In the genomic region with DNA sequence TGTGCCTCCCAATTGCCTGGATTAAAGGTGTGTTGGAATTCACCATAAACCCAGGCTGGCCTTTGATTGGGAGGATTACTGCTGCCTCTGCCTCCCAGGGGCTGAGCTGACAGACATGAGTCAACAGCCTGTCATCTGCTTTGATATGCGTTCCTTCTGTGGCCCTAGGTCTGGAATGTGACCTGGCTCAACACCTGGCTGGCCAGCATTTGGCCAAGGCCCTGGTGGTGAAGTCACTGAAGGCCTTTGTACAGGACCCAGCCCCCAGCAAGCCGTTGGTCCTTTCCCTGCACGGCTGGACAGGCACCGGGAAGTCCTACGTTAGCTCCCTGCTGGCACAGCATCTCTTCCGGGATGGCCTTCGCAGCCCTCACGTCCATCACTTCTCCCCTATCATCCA, we compare ENCODE assay signal across 12 mouse cellular contexts. TPM values are rescaled to one million over a fixed set of nuclear protein-coding genes. Genes with fewer than 3 reads are reported as not detected.
DNase-seq lines count a peak whose midpoint lies in the region; ATAC-seq and TF ChIP-seq lines count a peak whose summit lies in the region.
"Had no signal": no experiment of that assay in that cellular context is flagged by ENCODE, and none has a peak within 500 bp of the region (broad histone marks: within the 10 kb centered on the region; RNA-seq: fewer than 3 reads in every experiment).

No protein-coding gene starts in this region.

- peak overlapping the region; percentile 23; the same call in 1 of the 2 replicates for H3K9ac ChIP-seq in hindbrain, embryonic 11.5 days (ENCODE audit: low read depth, low read length)
- H3K9ac ChIP-seq in hindbrain, postnatal 0 days (replicated peaks; ENCODE audit: low read length): no peak overlapping the region
- H3K9ac ChIP-seq in midbrain, embryonic 14.5 days (replicated peaks; ENCODE audit: low read length): no peak overlapping the region
- H3K9ac ChIP-seq in hindbrain, embryonic 15.5 days: peak overlapping the region; percentile 11; the same call in 1 of the 2 replicates
- H3K9ac ChIP-seq in neural tube, embryonic 15.5 days (replicated peaks): no peak overlapping the region
- H3K9ac ChIP-seq in heart, adult 2 months (ENCODE audit: low read depth, low read length): no peak overlapping the region

- H3K4me1 ChIP-seq in hindbrain, embryonic 11.5 days (replicated peaks; ENCODE audit: control insufficient read depth, insufficient read depth, low read length): no peaks in the 10 kb centered on the region
- no peaks in the 10 kb centered on the region for H3K4me1 ChIP-seq in hindbrain, postnatal 0 days (ENCODE audit: insufficient read depth, low read length)
- peaks cover 22% of the 10 kb centered on the region for H3K4me1 ChIP-seq in midbrain, embryonic 10.5 days
- H3K4me1 ChIP-seq in midbrain, embryonic 14.5 days (ENCODE audit: control insufficient read depth, insufficient read depth, low read length): peaks cover 12% of the 10 kb centered on the region
- H3K4me1 ChIP-seq in hindbrain, embryonic 15.5 days (replicated peaks): peaks cover 23% of the 10 kb centered on the region
- H3K4me1 ChIP-seq in neural tube, embryonic 15.5 days: peaks cover 19% of the 10 kb centered on the region
- peaks cover 1% of the 10 kb centered on the region; the same call in 1 of the 2 replicates for H3K4me1 ChIP-seq in heart, adult 2 months (ENCODE audit: control insufficient read depth, insufficient read depth, low read length)

- H3K9me3 ChIP-seq in hindbrain, embryonic 11.5 days (ENCODE audit: control insufficient read depth, low read length): no peaks in the 10 kb centered on the region
- H3K9me3 ChIP-seq in hindbrain, postnatal 0 days (ENCODE audit: low read length): no peaks in the 10 kb centered on the region
- H3K9me3 ChIP-seq in midbrain, embryonic 10.5 days (replicated peaks): no peaks in the 10 kb centered on the region
- no peaks in the 10 kb centered on the region for H3K9me3 ChIP-seq in midbrain, embryonic 14.5 days (ENCODE audit: control insufficient read depth, low read length)
- H3K9me3 ChIP-seq in hindbrain, embryonic 15.5 days: no peaks in the 10 kb centered on the region
- no peaks in the 10 kb centered on the region for H3K9me3 ChIP-seq in neural tube, embryonic 15.5 days (replicated peaks)

- intact Hi-C loops in heart, adult 2 months (cut with DNase I): loop anchor here (5.0 kb wide), 1 partner anchor 186 kb away; a partner anchor contains a TSS

- no peak overlapping the region for H3K4me3 ChIP-seq in hindbrain, embryonic 11.5 days (ENCODE audit: low read depth, low read length)
- H3K4me3 ChIP-seq in hindbrain, postnatal 0 days (ENCODE audit: low read length): no peak overlapping the region
- H3K4me3 ChIP-seq in midbrain, embryonic 10.5 days: peak overlapping the region; percentile 4; the same call in 1 of the 2 replicates
- H3K4me3 ChIP-seq in midbrain, embryonic 14.5 days (replicated peaks; ENCODE audit: low read depth, low read length): no peak overlapping the region
- no peak overlapping the region for H3K4me3 ChIP-seq in hindbrain, embryonic 15.5 days
- H3K4me3 ChIP-seq in neural tube, embryonic 15.5 days (replicated peaks): 0 out of 2 replicates have a peak overlapping the region, but pooled peaks have one; percentile 74
- no peak overlapping the region for H3K4me3 ChIP-seq in heart, adult 2 months

- no peaks in the 10 kb centered on the region; the same call in 1 of the 2 replicates for H3K36me3 ChIP-seq in hindbrain, embryonic 11.5 days (ENCODE audit: control insufficient read depth, insufficient read depth, low read length)
- H3K36me3 ChIP-seq in hindbrain, postnatal 0 days (ENCODE audit: insufficient read depth, low read length): peaks cover 41% of the 10 kb centered on the region
- H3K36me3 ChIP-seq in midbrain, embryonic 10.5 days: peaks cover 53% of the 10 kb centered on the region
- H3K36me3 ChIP-seq in midbrain, embryonic 14.5 days (ENCODE audit: control insufficient read depth, insufficient read depth, low read length): peaks cover 54% of the 10 kb centered on the region
- H3K36me3 ChIP-seq in hindbrain, embryonic 15.5 days: peaks cover 34% of the 10 kb centered on the region
- peaks cover 45% of the 10 kb centered on the region for H3K36me3 ChIP-seq in neural tube, embryonic 15.5 days
- no peaks in the 10 kb centered on the region for H3K36me3 ChIP-seq in heart, adult 2 months (ENCODE audit: control insufficient read depth, insufficient read depth, low read length)

- ATAC-seq in hindbrain, embryonic 11.5 days (ENCODE audit: low FRiP score): no peak
- ATAC-seq in hindbrain, postnatal 0 days: no peak
- no peak for ATAC-seq in midbrain, embryonic 14.5 days (ENCODE audit: low FRiP score, low TSS enrichment)
- ATAC-seq in hindbrain, embryonic 15.5 days (ENCODE audit: low FRiP score, low read depth): no peak
- no peak for ATAC-seq in neural tube, embryonic 15.5 days (ENCODE audit: low FRiP score)

- TF ChIP-seq POLR2A in heart, adult 2 months (IDR thresholded peaks at IDR 0.05; ENCODE audit: insufficient read depth, low read depth, low read length): no peak

- no peak for DNase-seq in hindbrain, embryonic 11.5 days (ENCODE audit: low spot score)
- no peak for DNase-seq in hindbrain, postnatal 0 days (ENCODE audit: low spot score)
- no peak for DNase-seq in midbrain, embryonic 10.5 days (ENCODE audit: low spot score)
- no peak for DNase-seq in midbrain, embryonic 14.5 days
- DNase-seq in lung, postnatal 14 days: no peak
- DNase-seq in heart, adult 2 months: no peak
- DNase-seq: adrenal gland, postnatal 14 days; lung, adult 18-20 months; spleen, adult 18-20 months had no signal

- no peak for TF ChIP-seq EP300 in heart, adult 2 months (IDR thresholded peaks at IDR 0.05; ENCODE audit: insufficient read depth, low read depth, low read length)

- no peak overlapping the region for H3K4me2 ChIP-seq in hindbrain, embryonic 11.5 days (replicated peaks; ENCODE audit: low read depth, low read length)
- no peak overlapping the region; the same call in 1 of the 2 replicates for H3K4me2 ChIP-seq in hindbrain, postnatal 0 days (ENCODE audit: low read depth, low read length)
- no peak overlapping the region for H3K4me2 ChIP-seq in midbrain, embryonic 14.5 days (ENCODE audit: low read length)
- H3K4me2 ChIP-seq in hindbrain, embryonic 15.5 days: peak overlapping the region; percentile 22; the same call in 1 of the 2 replicates
- H3K4me2 ChIP-seq in neural tube, embryonic 15.5 days: peak overlapping the region; percentile 58; the same call in 1 of the 2 replicates

- no peaks in the 10 kb centered on the region for H3K79me2 ChIP-seq in heart, adult 2 months (replicated peaks; ENCODE audit: control insufficient read depth, insufficient read depth, low read length)

- H3K27ac ChIP-seq in hindbrain, embryonic 11.5 days (ENCODE audit: low read depth, low read length): no peak overlapping the region
- no peak overlapping the region for H3K27ac ChIP-seq in hindbrain, postnatal 0 days
- no peak overlapping the region for H3K27ac ChIP-seq in midbrain, embryonic 10.5 days (replicated peaks)
- H3K27ac ChIP-seq in midbrain, embryonic 14.5 days (replicated peaks; ENCODE audit: low read depth, low read length): no peak overlapping the region
- no peak overlapping the region for H3K27ac ChIP-seq in hindbrain, embryonic 15.5 days (replicated peaks)
- H3K27ac ChIP-seq in neural tube, embryonic 15.5 days (replicated peaks): no peak overlapping the region; the same call in 1 of the 2 replicates
- H3K27ac ChIP-seq in heart, adult 2 months: no peak overlapping the region

- WGBS in hindbrain, embryonic 11.5 days: 69% methylated on average over 8 of the region's 8 CpGs
- WGBS in hindbrain, postnatal 0 days: 72% methylated on average over 8 of the region's 8 CpGs
- WGBS in midbrain, embryonic 10.5 days: 83% methylated on average over 8 of the region's 8 CpGs
- 76% methylated on average over 8 of the region's 8 CpGs for WGBS in midbrain, embryonic 14.5 days
- 68% methylated on average over 8 of the region's 8 CpGs for WGBS in hindbrain, embryonic 15.5 days
- 82% methylated on average over 8 of the region's 8 CpGs for whole genome bisulfite sequencing in neural tube, embryonic 15.5 days
- 78% methylated on average over 8 of the region's 8 CpGs for WGBS in heart, adult 2 months

- no peak for TF ChIP-seq CTCF in hindbrain, postnatal 0 days (IDR thresholded peaks at IDR 0.05; ENCODE audit: low read depth)
- no peak for TF ChIP-seq CTCF in heart, adult 2 months (IDR thresholded peaks at IDR 0.05)

- no peaks in the 10 kb centered on the region for H3K27me3 ChIP-seq in hindbrain, embryonic 11.5 days (ENCODE audit: control insufficient read depth, insufficient read depth, low read length)
- no peaks in the 10 kb centered on the region for H3K27me3 ChIP-seq in hindbrain, postnatal 0 days (ENCODE audit: insufficient read depth, low read length)
- peaks cover 23% of the 10 kb centered on the region for H3K27me3 ChIP-seq in midbrain, embryonic 10.5 days (ENCODE audit: low read depth, poor library complexity, severe bottlenecking)
- no peaks in the 10 kb centered on the region for H3K27me3 ChIP-seq in midbrain, embryonic 14.5 days (ENCODE audit: control insufficient read depth, insufficient read depth, low read length)
- no peaks in the 10 kb centered on the region for H3K27me3 ChIP-seq in hindbrain, embryonic 15.5 days
- H3K27me3 ChIP-seq in neural tube, embryonic 15.5 days (replicated peaks): no peaks in the 10 kb centered on the region
- no peaks in the 10 kb centered on the region for H3K27me3 ChIP-seq in heart, adult 2 months (ENCODE audit: control insufficient read depth, insufficient read depth, low read length)

RNA-seq across cellular contexts. Expression of a gene that starts 1.5 kb away (rescaled TPM):
- polyA plus RNA-seq in hindbrain, embryonic 11.5 days (2014; fragmentation: Nextera tagmentation; extraction: Ambion mirVana): 53.1 and 53.5 TPM in 2 replicates
- total RNA-seq in hindbrain, postnatal 0 days (2014; rRNA removed): 75.1 and 81.1 TPM in 2 replicates
- polyA plus RNA-seq in hindbrain, postnatal 0 days (2015; fragmentation: Nextera tagmentation; extraction: Ambion mirVana): 48.2 and 49.1 TPM in 2 replicates
- 59.2 and 59.8 TPM in 2 replicates for polyA plus RNA-seq in midbrain, embryonic 10.5 days (2016; fragmentation: Nextera tagmentation; extraction: Ambion mirVana)
- polyA plus RNA-seq in midbrain, embryonic 14.5 days (2014; fragmentation: Nextera tagmentation; extraction: Ambion mirVana): 50.5 and 51.1 TPM in 2 replicates
- 50.3 and 53.3 TPM in 2 replicates for polyA plus RNA-seq in hindbrain, embryonic 15.5 days (2015; fragmentation: Nextera tagmentation; extraction: Ambion mirVana)
- polyA plus RNA-seq in neural tube, embryonic 15.5 days (2015; fragmentation: Nextera tagmentation; extraction: Ambion mirVana): 54.4 and 60.6 TPM in 2 replicates
- total RNA-seq in heart, adult 2 months (2021): 1 to 10 TPM; 8.2 to 9.4 TPM
- polyA plus RNA-seq in heart, adult 2 months (2012; rRNA removed): 19.4 and 22.2 TPM in 2 replicates

RNA-seq across cellular contexts. Expression of a gene that starts 16.9 kb away (rescaled TPM):
- polyA plus RNA-seq in hindbrain, embryonic 11.5 days (2014; fragmentation: Nextera tagmentation; extraction: Ambion mirVana): 0.22 and 0.34 TPM in 2 replicates
- 0.78 and 1.6 TPM in 2 replicates for total RNA-seq in hindbrain, postnatal 0 days (2014; rRNA removed)
- polyA plus RNA-seq in hindbrain, postnatal 0 days (2015; fragmentation: Nextera tagmentation; extraction: Ambion mirVana): 0.58 and 0.76 TPM in 2 replicates
- polyA plus RNA-seq in midbrain, embryonic 10.5 days (2016; fragmentation: Nextera tagmentation; extraction: Ambion mirVana): 0.31 TPM in 2 replicates
- polyA plus RNA-seq in midbrain, embryonic 14.5 days (2014; fragmentation: Nextera tagmentation; extraction: Ambion mirVana): 0.41 and 0.80 TPM in 2 replicates
- 0.59 and 0.62 TPM in 2 replicates for polyA plus RNA-seq in hindbrain, embryonic 15.5 days (2015; fragmentation: Nextera tagmentation; extraction: Ambion mirVana)
- polyA plus RNA-seq in neural tube, embryonic 15.5 days (2015; fragmentation: Nextera tagmentation; extraction: Ambion mirVana): 0.50 and 0.70 TPM in 2 replicates
- total RNA-seq in heart, adult 2 months (2021): under 1 TPM; 0.10 to 0.11 TPM
- 0.61 and 0.98 TPM in 2 replicates for polyA plus RNA-seq in heart, adult 2 months (2012; rRNA removed)
- total RNA-seq: adrenal gland, postnatal 14 days had no signal

RNA-seq across cellular contexts. Expression of a gene that starts 17.1 kb away (rescaled TPM):
- polyA plus RNA-seq in hindbrain, embryonic 11.5 days (2014; fragmentation: Nextera tagmentation; extraction: Ambion mirVana): 4.2 and 4.3 TPM in 2 replicates
- total RNA-seq in hindbrain, postnatal 0 days (2014; rRNA removed): 0.75 and 2.9 TPM in 2 replicates
- 4.0 and 4.4 TPM in 2 replicates for polyA plus RNA-seq in hindbrain, postnatal 0 days (2015; fragmentation: Nextera tagmentation; extraction: Ambion mirVana)
- 5.2 TPM in 2 replicates for polyA plus RNA-seq in midbrain, embryonic 10.5 days (2016; fragmentation: Nextera tagmentation; extraction: Ambion mirVana)
- 3.5 TPM in 2 replicates for polyA plus RNA-seq in midbrain, embryonic 14.5 days (2014; fragmentation: Nextera tagmentation; extraction: Ambion mirVana)
- 4.3 and 5.0 TPM in 2 replicates for polyA plus RNA-seq in hindbrain, embryonic 15.5 days (2015; fragmentation: Nextera tagmentation; extraction: Ambion mirVana)
- polyA plus RNA-seq in neural tube, embryonic 15.5 days (2015; fragmentation: Nextera tagmentation; extraction: Ambion mirVana): 6.1 and 7.5 TPM in 2 replicates
- total RNA-seq in heart, adult 2 months (2021): 1 to 10 TPM; 2.4 to 4.2 TPM
- polyA plus RNA-seq in heart, adult 2 months (2012; rRNA removed): 2.2 and 3.3 TPM in 2 replicates

RNA-seq across cellular contexts. Expression of a gene that starts 17.7 kb away (rescaled TPM):
- polyA plus RNA-seq in hindbrain, embryonic 11.5 days (2014; fragmentation: Nextera tagmentation; extraction: Ambion mirVana): 2.3 and 3.0 TPM in 2 replicates
- 1.7 and 3.2 TPM in 2 replicates for total RNA-seq in hindbrain, postnatal 0 days (2014; rRNA removed)
- polyA plus RNA-seq in hindbrain, postnatal 0 days (2015; fragmentation: Nextera tagmentation; extraction: Ambion mirVana): 3.6 and 5.1 TPM in 2 replicates
- 0.94 and 2.1 TPM in 2 replicates for polyA plus RNA-seq in midbrain, embryonic 10.5 days (2016; fragmentation: Nextera tagmentation; extraction: Ambion mirVana)
- polyA plus RNA-seq in midbrain, embryonic 14.5 days (2014; fragmentation: Nextera tagmentation; extraction: Ambion mirVana): 3.2 and 4.6 TPM in 2 replicates
- polyA plus RNA-seq in hindbrain, embryonic 15.5 days (2015; fragmentation: Nextera tagmentation; extraction: Ambion mirVana): 3.4 and 3.5 TPM in 2 replicates
- 2.9 and 3.6 TPM in 2 replicates for polyA plus RNA-seq in neural tube, embryonic 15.5 days (2015; fragmentation: Nextera tagmentation; extraction: Ambion mirVana)
- total RNA-seq in heart, adult 2 months (2021): not detected
- polyA plus RNA-seq in heart, adult 2 months (2012; rRNA removed): not detected in 2 replicates
- total RNA-seq: adrenal gland, postnatal 14 days; granulocyte monocyte progenitor cell, adult 5-6 weeks had no signal

RNA-seq across cellular contexts. Expression of a gene that starts 25.7 kb away (rescaled TPM):
- polyA plus RNA-seq in hindbrain, embryonic 11.5 days (2014; fragmentation: Nextera tagmentation; extraction: Ambion mirVana): 0.80 and 0.98 TPM in 2 replicates
- total RNA-seq in hindbrain, postnatal 0 days (2014; rRNA removed): 0.16 and 0.40 TPM in 2 replicates
- polyA plus RNA-seq in hindbrain, postnatal 0 days (2015; fragmentation: Nextera tagmentation; extraction: Ambion mirVana): 0.64 and 1.1 TPM in 2 replicates
- 0.90 and 1.2 TPM in 2 replicates for polyA plus RNA-seq in midbrain, embryonic 10.5 days (2016; fragmentation: Nextera tagmentation; extraction: Ambion mirVana)
- polyA plus RNA-seq in midbrain, embryonic 14.5 days (2014; fragmentation: Nextera tagmentation; extraction: Ambion mirVana): 0.38 and 0.39 TPM in 2 replicates
- polyA plus RNA-seq in hindbrain, embryonic 15.5 days (2015; fragmentation: Nextera tagmentation; extraction: Ambion mirVana): 1.3 and 2.0 TPM in 2 replicates
- polyA plus RNA-seq in neural tube, embryonic 15.5 days (2015; fragmentation: Nextera tagmentation; extraction: Ambion mirVana): 1.1 and 2.1 TPM in 2 replicates
- not detected for total RNA-seq in heart, adult 2 months (2021)
- polyA plus RNA-seq in heart, adult 2 months (2012; rRNA removed): 0.12 TPM in 1 of 2 replicates, not detected in the other
- total RNA-seq: adrenal gland, postnatal 14 days; granulocyte monocyte progenitor cell, adult 5-6 weeks had no signal

Comparison
In these comparisons a context has a peak if more than half of its experiments do, and no peak if none do; other contexts are left out.
1. H3K4me2 ChIP-seq: peak in hindbrain, embryonic 15.5 days (single experiment) and neural tube, embryonic 15.5 days (single experiment); none in hindbrain, embryonic 11.5 days (single experiment), hindbrain, postnatal 0 days (single experiment) and midbrain, embryonic 14.5 days (single experiment).
2. H3K4me3 ChIP-seq: peak in midbrain, embryonic 10.5 days (single experiment) and neural tube, embryonic 15.5 days (single experiment); none in hindbrain, embryonic 11.5 days (single experiment), hindbrain, postnatal 0 days (single experiment), midbrain, embryonic 14.5 days (single experiment), hindbrain, embryonic 15.5 days (single experiment) and heart, adult 2 months (single experiment).
3. H3K9ac ChIP-seq: peak in hindbrain, embryonic 11.5 days (single experiment) and hindbrain, embryonic 15.5 days (single experiment); none in hindbrain, postnatal 0 days (single experiment), midbrain, embryonic 14.5 days (single experiment), neural tube, embryonic 15.5 days (single experiment) and heart, adult 2 months (single experiment).